Mouse (Mus musculus): ENCODE results near the gene Sp2. TPM values are rescaled to one million over a fixed set of nuclear protein-coding genes. Genes with fewer than 3 reads are reported as not detected.

The Sp2 gene
- polyA plus RNA-seq, 1 experiment from 2014 or later = 10.6 TPM

GRCm38 (mm10) chr11:96991501-96991900 lies 8.7 kb upstream of the Sp2 start:
- Histone ChIP-seq H3K9me3 (ENCODE audit: low read length) (no peaks in the 10 kb centered on the region), H3K36me3 (ENCODE audit: insufficient read depth, low read length) (no peaks in the 10 kb centered on the region), H3K4me1 (ENCODE audit: insufficient read depth, low read depth, low read length) (peaks cover 13% of the 10 kb centered on the region; the same call in 1 of the 2 replicates), H3K4me2 (replicated peaks; ENCODE audit: low read depth, low read length) (no peak overlapping the region), H3K9ac (replicated peaks; ENCODE audit: low read depth) (no peak overlapping the region), H3K27ac (ENCODE audit: low read length) (no peak overlapping the region), H3K27me3 (replicated peaks; ENCODE audit: insufficient read depth, low read length) (no peaks in the 10 kb centered on the region), H3K4me3 (ENCODE audit: low read depth, low read length) (no peak overlapping the region)
- DNase-seq (ENCODE audit: low spot score) (peak; percentile 22), ATAC-seq (peak; percentile 34; the same call in 1 of the 2 replicates)
- TF ChIP-seq CTCF (IDR thresholded peaks at IDR 0.05) (no peak), EP300 (IDR thresholded peaks at IDR 0.05) (no peak)
- 62% methylated on average over 5 of the region's 5 CpGs for WGBS

- no peak for TF ChIP-seq CTCF (IDR thresholded peaks at IDR 0.05)
- TF ChIP-seq EP300 (IDR thresholded peaks at IDR 0.05) = no peak
- Histone ChIP-seq H3K4me3 (ENCODE audit: low read depth, low read length) (0 out of 2 replicates have a peak overlapping the region, but pooled peaks have one; percentile 3), H3K4me1 (ENCODE audit: insufficient read depth, low read depth, low read length) (peaks cover 13% of the 10 kb centered on the region; the same call in 1 of the 2 replicates), H3K36me3 (ENCODE audit: insufficient read depth, low read length) (no peaks in the 10 kb centered on the region), H3K27me3 (replicated peaks; ENCODE audit: insufficient read depth, low read length) (no peaks in the 10 kb centered on the region; the same call in 1 of the 2 replicates), H3K27ac (ENCODE audit: low read length) (no peak overlapping the region), H3K9me3 (ENCODE audit: low read length) (no peaks in the 10 kb centered on the region), H3K4me2 (replicated peaks; ENCODE audit: low read depth, low read length) (peak overlapping the region; percentile 38), H3K9ac (replicated peaks; ENCODE audit: low read depth) (no peak overlapping the region)
- 4% methylated on average over 31 of the region's 31 CpGs for WGBS
- DNase-seq (ENCODE audit: low spot score) (peak; percentile 38), ATAC-seq (peak; percentile 60)
Measured at GRCm38 (mm10) chr11:96987873-96988655, 5.3 kb upstream of the Sp2 start.

- TF ChIP-seq EP300 (IDR thresholded peaks at IDR 0.05) (no peak), CTCF (IDR thresholded peaks at IDR 0.05) (no peak)
- WGBS = 43% methylated on average over 3 of the region's 3 CpGs
- no peak for DNase-seq (ENCODE audit: low spot score)
Measured at GRCm38 (mm10) chr11:96986463-96986862, 3.7 kb upstream of the Sp2 start.

DNA sequence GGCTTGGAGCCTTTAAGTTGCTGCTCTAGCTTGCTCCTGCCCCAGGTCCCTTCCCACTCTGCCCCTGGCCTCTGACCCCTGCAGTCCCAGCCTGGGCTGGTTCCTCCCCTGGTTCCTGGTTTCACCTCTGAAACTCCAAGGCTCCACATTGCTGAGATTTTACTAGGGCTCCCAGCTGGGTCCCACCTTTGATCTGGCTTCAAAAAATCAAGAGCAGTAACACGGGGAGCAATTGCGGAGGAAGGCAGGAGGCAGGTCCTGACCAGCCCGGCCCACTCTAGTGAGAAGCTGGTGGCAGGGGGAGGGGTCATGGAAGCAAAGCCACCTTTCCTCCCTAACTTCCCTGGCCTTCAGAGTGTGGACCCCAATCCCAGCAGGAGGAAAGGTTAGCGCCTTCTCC lies 2.1 kb upstream of the Sp2 start:
- Histone ChIP-seq H3K4me3 (ENCODE audit: low read depth, low read length) (no peak overlapping the region), H3K9ac (replicated peaks; ENCODE audit: low read depth) (no peak overlapping the region), H3K27ac (ENCODE audit: low read length) (no peak overlapping the region), H3K4me2 (replicated peaks; ENCODE audit: low read depth, low read length) (no peak overlapping the region), H3K9me3 (ENCODE audit: low read length) (no peaks in the 10 kb centered on the region), H3K27me3 (replicated peaks; ENCODE audit: insufficient read depth, low read length) (no peaks in the 10 kb centered on the region; the same call in 1 of the 2 replicates), H3K4me1 (ENCODE audit: insufficient read depth, low read depth, low read length) (peaks cover 8% of the 10 kb centered on the region; the same call in 1 of the 2 replicates), H3K36me3 (ENCODE audit: insufficient read depth, low read length) (no peaks in the 10 kb centered on the region)
- ATAC-seq (no peak), DNase-seq (ENCODE audit: low spot score) (no peak)
- 40% methylated on average over 4 of the region's 4 CpGs for WGBS
- TF ChIP-seq CTCF (IDR thresholded peaks at IDR 0.05) = no peak
- no peak for TF ChIP-seq EP300 (IDR thresholded peaks at IDR 0.05)

More at GRCm38 (mm10) chr11:96986463-96986862, 3.7 kb upstream of the Sp2 start:
- no peak overlapping the region for H3K4me2 ChIP-seq (replicated peaks; ENCODE audit: low read depth, low read length)
- H3K36me3 ChIP-seq (ENCODE audit: insufficient read depth, low read length) = no peaks in the 10 kb centered on the region
- no peaks in the 10 kb centered on the region for H3K9me3 ChIP-seq (ENCODE audit: low read length)
- no peak overlapping the region for H3K4me3 ChIP-seq (ENCODE audit: low read depth, low read length)
- H3K27me3 ChIP-seq (replicated peaks; ENCODE audit: insufficient read depth, low read length) = no peaks in the 10 kb centered on the region; the same call in 1 of the 2 replicates
- H3K4me1 ChIP-seq (ENCODE audit: insufficient read depth, low read depth, low read length) = peaks cover 8% of the 10 kb centered on the region; the same call in 1 of the 2 replicates
- no peak for ATAC-seq
- no peak overlapping the region for H3K27ac ChIP-seq (ENCODE audit: low read length)
- no peak overlapping the region for H3K9ac ChIP-seq (replicated peaks; ENCODE audit: low read depth)

DNA sequence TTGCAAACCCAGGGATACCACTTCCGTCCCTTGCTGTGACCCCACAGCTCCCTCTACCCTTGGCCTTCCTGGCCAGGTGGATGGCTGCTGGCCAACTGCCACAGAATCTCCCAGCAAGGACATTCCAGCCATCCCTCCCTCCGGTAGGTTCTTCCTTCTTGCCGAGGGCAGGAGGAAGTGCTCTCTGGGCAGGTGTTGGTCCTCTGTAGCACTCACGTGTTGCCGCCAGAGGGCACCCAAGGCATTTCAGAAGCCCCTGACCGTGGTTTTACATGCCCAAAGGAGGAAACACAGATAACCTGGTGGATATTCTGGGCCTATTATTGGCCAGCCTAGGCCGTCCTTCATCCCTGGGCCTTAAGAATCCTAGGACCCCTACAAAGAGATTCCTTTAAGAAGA lies 404 bp downstream of the Sp2 start:
- Histone ChIP-seq H3K9ac (replicated peaks; ENCODE audit: low read depth) (no peak overlapping the region), H3K4me2 (replicated peaks; ENCODE audit: low read depth, low read length) (no peak overlapping the region), H3K27ac (ENCODE audit: low read length) (no peak overlapping the region), H3K27me3 (replicated peaks; ENCODE audit: insufficient read depth, low read length) (no peaks in the 10 kb centered on the region; the same call in 1 of the 2 replicates), H3K4me3 (ENCODE audit: low read depth, low read length) (no peak overlapping the region), H3K4me1 (ENCODE audit: insufficient read depth, low read depth, low read length) (0 out of 2 replicates have a peak, but pooled peaks cover 3% of the 10 kb centered on the region), H3K36me3 (ENCODE audit: insufficient read depth, low read length) (no peaks in the 10 kb centered on the region), H3K9me3 (ENCODE audit: low read length) (no peaks in the 10 kb centered on the region)
- DNase-seq (ENCODE audit: low spot score) (peak; percentile 86), ATAC-seq (no peak)
- TF ChIP-seq EP300 (IDR thresholded peaks at IDR 0.05) = no peak
- TF ChIP-seq CTCF (IDR thresholded peaks at IDR 0.05) = peak; percentile 97
- 2% methylated on average over 7 of the region's 7 CpGs for whole genome bisulfite sequencing

DNA sequence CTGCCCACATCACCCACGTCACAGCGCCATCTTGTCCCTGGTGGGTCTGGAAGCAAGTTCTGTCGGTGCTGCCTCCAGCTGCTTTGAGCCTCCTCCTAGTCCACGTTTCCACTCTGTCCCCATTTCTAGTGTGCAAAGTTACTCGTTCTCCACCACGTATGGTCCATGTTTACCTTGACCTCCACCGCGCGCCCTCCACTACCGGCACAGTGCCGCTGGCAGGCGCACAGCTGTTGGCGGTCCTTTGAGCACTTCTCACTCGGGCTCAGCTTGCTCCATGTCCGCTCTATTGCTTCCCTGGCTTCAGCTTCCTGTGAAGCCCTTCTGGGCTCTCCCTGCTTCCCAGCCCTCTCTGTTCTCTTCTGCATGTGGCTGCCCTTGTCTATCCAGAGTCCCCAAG lies 1.3 kb downstream of the Sp2 start:
- Histone ChIP-seq H3K4me3 (ENCODE audit: low read depth, low read length) (no peak overlapping the region), H3K27me3 (replicated peaks; ENCODE audit: insufficient read depth, low read length) (no peaks in the 10 kb centered on the region; the same call in 1 of the 2 replicates), H3K4me2 (replicated peaks; ENCODE audit: low read depth, low read length) (no peak overlapping the region), H3K36me3 (ENCODE audit: insufficient read depth, low read length) (no peaks in the 10 kb centered on the region), H3K27ac (ENCODE audit: low read length) (no peak overlapping the region), H3K9ac (replicated peaks; ENCODE audit: low read depth) (no peak overlapping the region), H3K4me1 (ENCODE audit: insufficient read depth, low read depth, low read length) (0 out of 2 replicates have a peak, but pooled peaks cover 3% of the 10 kb centered on the region), H3K9me3 (ENCODE audit: low read length) (no peaks in the 10 kb centered on the region)
- DNase-seq (ENCODE audit: low spot score) (no peak), ATAC-seq (no peak)
- no peak for TF ChIP-seq CTCF (IDR thresholded peaks at IDR 0.05)
- TF ChIP-seq EP300 (IDR thresholded peaks at IDR 0.05) = no peak
- 45% methylated on average over 15 of the region's 15 CpGs for whole genome bisulfite sequencing

Data from lung, postnatal 0 days (tissue).